Mouse (Mus musculus): ENCODE measurements around the gene Mcmbp.

The Mcmbp gene

GRCm38 (mm10) chr7:128717991-128718390 is 22.3 kb downstream of the Mcmbp start:
- in situ Hi-C loops (cut with MboI, MseI): no loop called here

- in situ Hi-C loops (cut with MboI, MseI): no loop called here
These were observed 34.6 kb downstream of the Mcmbp start for GRCm38 (mm10) chr7:128705735-128706134.

GRCm38 (mm10) chr7:128699959-128700358 is 40.3 kb downstream of the Mcmbp start:
- in situ Hi-C loops (cut with MboI, MseI): loop anchor here (25.0 kb wide), 1 partner anchor 338 kb away; no protein-coding TSS in a partner anchor

GRCm38 (mm10) chr7:128694848-128695247 is 45.4 kb downstream of the Mcmbp start:
- in situ Hi-C loops (cut with MboI, MseI): loop anchor here (5.0 to 25.0 kb wide), 2 partner anchors 233 to 333 kb away; partner anchors contain the start of gene Tial1

GRCm38 (mm10) chr7:128692163-128692562 is 48.1 kb downstream of the Mcmbp start:
- in situ Hi-C loops (cut with MboI, MseI): loop anchor here (5.0 to 25.0 kb wide), 2 partner anchors 230 to 330 kb away; partner anchors contain the start of gene Tial1

- in situ Hi-C loops (cut with MboI, MseI): loop anchor here (5.0 to 25.0 kb wide), 2 partner anchors 228 to 328 kb away; partner anchors contain the start of gene Tial1
These were observed 49.5 kb downstream of the Mcmbp start for GRCm38 (mm10) chr7:128690796-128691195.

- in situ Hi-C loops (cut with MboI, MseI): loop anchor here (5.0 to 25.0 kb wide), 2 partner anchors 228 to 328 kb away; partner anchors contain the start of gene Tial1
These were observed 50.2 kb downstream of the Mcmbp start for GRCm38 (mm10) chr7:128690070-128690469.

GRCm38 (mm10) chr7:128689347-128689746 is 50.9 kb downstream of the Mcmbp start:
- in situ Hi-C loops (cut with MboI, MseI): loop anchor here (25.0 kb wide), 1 partner anchor 327 kb away; no protein-coding TSS in a partner anchor

- in situ Hi-C loops (cut with MboI, MseI): loop anchor here (25.0 kb wide), 1 partner anchor 326 kb away; no protein-coding TSS in a partner anchor
These were observed 52.3 kb downstream of the Mcmbp start for GRCm38 (mm10) chr7:128687821-128688564.

GRCm38 (mm10) chr7:128678546-128678945 is 61.7 kb downstream of the Mcmbp start:
- in situ Hi-C loops (cut with MboI, MseI): loop anchor here (25.0 kb wide), 1 partner anchor 316 kb away; no protein-coding TSS in a partner anchor

GRCm38 (mm10) chr7:128672408-128673010 is 67.8 kb downstream of the Mcmbp start:
- in situ Hi-C loops (cut with MboI, MseI): no loop called here

- in situ Hi-C loops (cut with MboI, MseI): no loop called here
These were observed 68.3 kb downstream of the Mcmbp start for GRCm38 (mm10) chr7:128671952-128672351.

GRCm38 (mm10) chr7:128668831-128669230 is 71.5 kb downstream of the Mcmbp start:
- in situ Hi-C loops (cut with MboI, MseI): no loop called here

- in situ Hi-C loops (cut with MboI, MseI): no loop called here
These were observed 72.5 kb downstream of the Mcmbp start for GRCm38 (mm10) chr7:128667788-128668187.

GRCm38 (mm10) chr7:128664861-128665377 is 75.4 kb downstream of the Mcmbp start:
- in situ Hi-C loops (cut with MboI, MseI): no loop called here

- in situ Hi-C loops (cut with MboI, MseI): no loop called here
These were observed 76.4 kb downstream of the Mcmbp start for GRCm38 (mm10) chr7:128663906-128664305.

- in situ Hi-C loops (cut with MboI, MseI): no loop called here
These were observed 83.3 kb downstream of the Mcmbp start for GRCm38 (mm10) chr7:128656970-128657369.
